Mouse (Mus musculus) G1E (cell line): ENCODE data around the gene Tcf3.

Experiments used
- CTCF ChIP-seq: IDR thresholded peaks from 2 replicates; pipeline ENCODE4 v1.5.1; 2012; ENCODE audit warnings: low read depth, low read length, inconsistent platforms, mixed read lengths
- POLR2AphosphoS5 ChIP-seq: IDR thresholded peaks from 2 replicates; pipeline ENCODE4 v1.6.1; 2012; ENCODE audit warnings: low read depth, low read length, inconsistent platforms; ENCODE audit not compliant: insufficient replicate concordance
- TAL1 ChIP-seq: conservative IDR thresholded peaks from 2 replicates; pipeline ENCODE4 v1.6.1; 2012; ENCODE audit warnings: low read depth, low read length, inconsistent platforms, mixed read lengths

GRCm38 (mm10) chr10:80406684-80407501, 26.6 kb downstream of the Tcf3 start, which contains the start of gene Uqcr11:
- TF ChIP-seq CTCF: no peak
- no peak; the same call in 1 of the 2 replicates for TF ChIP-seq POLR2AphosphoS5
- TF ChIP-seq TAL1: no peak
